Mouse (Mus musculus): ENCODE data around the gene Vasp. TPM values are rescaled to one million over a fixed set of nuclear protein-coding genes. Genes with fewer than 3 reads are reported as not detected.

Gene Vasp
- polyA plus RNA-seq, 1 experiment from 2014 or later: 66.4 TPM

Other genes starting within 250 kb of the Vasp start
- gene Foxa3, start 248.3 kb downstream of the Vasp start, polyA plus RNA-seq (2016; fragmentation: Nextera tagmentation; extraction: Ambion mirVana): 0.81 and 1.8 TPM in 2 replicates
- gene Sympk, start 247.4 kb downstream of the Vasp start, polyA plus RNA-seq (2016; fragmentation: Nextera tagmentation; extraction: Ambion mirVana): 51.9 and 56.0 TPM in 2 replicates
- gene Rsph6a, start 217.1 kb downstream of the Vasp start, polyA plus RNA-seq (2016; fragmentation: Nextera tagmentation; extraction: Ambion mirVana): not detected in 2 replicates
- 17.9 and 21.6 TPM in 2 replicates for gene Dmwd, start 195.6 kb downstream of the Vasp start, polyA plus RNA-seq (2016; fragmentation: Nextera tagmentation; extraction: Ambion mirVana)
- gene Dmpk, start 188.0 kb downstream of the Vasp start, polyA plus RNA-seq (2016; fragmentation: Nextera tagmentation; extraction: Ambion mirVana): 17.7 and 18.9 TPM in 2 replicates
- 11.2 and 12.5 TPM in 2 replicates for gene Six5, start 177.2 kb downstream of the Vasp start, polyA plus RNA-seq (2016; fragmentation: Nextera tagmentation; extraction: Ambion mirVana)
- gene Gm4969, start 153.4 kb downstream of the Vasp start, polyA plus RNA-seq (2016; fragmentation: Nextera tagmentation; extraction: Ambion mirVana): 3.3 and 3.5 TPM in 2 replicates
- gene Fbxo46, start 152.0 kb downstream of the Vasp start, polyA plus RNA-seq (2016; fragmentation: Nextera tagmentation; extraction: Ambion mirVana): 19.3 and 19.6 TPM in 2 replicates
- gene Qpctl, start 122.5 kb downstream of the Vasp start, polyA plus RNA-seq (2016; fragmentation: Nextera tagmentation; extraction: Ambion mirVana): 15.9 and 17.2 TPM in 2 replicates
- 161 and 170 TPM in 2 replicates for gene Snrpd2, start 122.1 kb downstream of the Vasp start, polyA plus RNA-seq (2016; fragmentation: Nextera tagmentation; extraction: Ambion mirVana)
- 0.18 and 0.36 TPM in 2 replicates for gene Gipr, start 105.7 kb downstream of the Vasp start, polyA plus RNA-seq (2016; fragmentation: Nextera tagmentation; extraction: Ambion mirVana)
- gene Eml2, start 95.4 kb downstream of the Vasp start, polyA plus RNA-seq (2016; fragmentation: Nextera tagmentation; extraction: Ambion mirVana): 3.9 and 5.9 TPM in 2 replicates
- gene Gpr4, start 59.3 kb downstream of the Vasp start, polyA plus RNA-seq (2016; fragmentation: Nextera tagmentation; extraction: Ambion mirVana): 4.4 and 5.7 TPM in 2 replicates
- 38.7 and 39.5 TPM in 2 replicates for gene Opa3, start 43.5 kb downstream of the Vasp start, polyA plus RNA-seq (2016; fragmentation: Nextera tagmentation; extraction: Ambion mirVana)
- gene Ppm1n, start 8.2 kb upstream of the Vasp start, polyA plus RNA-seq (2016; fragmentation: Nextera tagmentation; extraction: Ambion mirVana): not detected in 2 replicates
- gene Rtn2, start 10.8 kb upstream of the Vasp start, polyA plus RNA-seq (2016; fragmentation: Nextera tagmentation; extraction: Ambion mirVana): 12.4 and 12.8 TPM in 2 replicates
- 0.18 and 0.20 TPM in 2 replicates for gene Fosb, start 38.2 kb upstream of the Vasp start, polyA plus RNA-seq (2016; fragmentation: Nextera tagmentation; extraction: Ambion mirVana)
- 92.3 and 105 TPM in 2 replicates for gene Ercc1, start 73.0 kb upstream of the Vasp start, polyA plus RNA-seq (2016; fragmentation: Nextera tagmentation; extraction: Ambion mirVana)
- 28.4 TPM in 2 replicates for gene Cd3eap, start 87.7 kb upstream of the Vasp start, polyA plus RNA-seq (2016; fragmentation: Nextera tagmentation; extraction: Ambion mirVana)
- gene Ppp1r13l, start 87.9 kb upstream of the Vasp start, polyA plus RNA-seq (2016; fragmentation: Nextera tagmentation; extraction: Ambion mirVana): 7.1 and 9.3 TPM in 2 replicates
- gene Ercc2, start 110.2 kb upstream of the Vasp start, polyA plus RNA-seq (2016; fragmentation: Nextera tagmentation; extraction: Ambion mirVana): 22.9 and 23.8 TPM in 2 replicates
- gene Klc3, start 132.3 kb upstream of the Vasp start, polyA plus RNA-seq (2016; fragmentation: Nextera tagmentation; extraction: Ambion mirVana): 6.7 and 7.8 TPM in 2 replicates
- 0.25 and 0.42 TPM in 2 replicates for gene Ckm, start 133.0 kb upstream of the Vasp start, polyA plus RNA-seq (2016; fragmentation: Nextera tagmentation; extraction: Ambion mirVana)
- gene Mark4, start 187.0 kb upstream of the Vasp start, polyA plus RNA-seq (2016; fragmentation: Nextera tagmentation; extraction: Ambion mirVana): 13.5 and 13.6 TPM in 2 replicates
- 1.5 and 1.8 TPM in 2 replicates for gene Exoc3l2, start 191.5 kb upstream of the Vasp start, polyA plus RNA-seq (2016; fragmentation: Nextera tagmentation; extraction: Ambion mirVana)
- gene Bloc1s3, start 236.6 kb upstream of the Vasp start, polyA plus RNA-seq (2016; fragmentation: Nextera tagmentation; extraction: Ambion mirVana): 3.6 and 4.1 TPM in 2 replicates
- gene Trappc6a, start 236.6 kb upstream of the Vasp start, polyA plus RNA-seq (2016; fragmentation: Nextera tagmentation; extraction: Ambion mirVana): 79.4 and 80.0 TPM in 2 replicates
- 0.14 TPM in 1 of 2 replicates, not detected in the other for gene Nkpd1, start 246.0 kb upstream of the Vasp start, polyA plus RNA-seq (2016; fragmentation: Nextera tagmentation; extraction: Ambion mirVana)